Mouse (Mus musculus) liver, embryonic 14.5 days (tissue): ENCODE results near the gene Psma4. TPM values are rescaled to one million over a fixed set of nuclear protein-coding genes. Genes with fewer than 3 reads are reported as not detected.

ENCODE experiments used
- ATAC-seq: fragments of 200-750 bp; cut with Nextera tagmentation; 2 replicates; pipeline ENCODE4 v1.8.0; 2017; ENCODE audit warnings: moderate number of reproducible peaks, mild to moderate bottlenecking, moderate library complexity; ENCODE audit not compliant: insufficient read depth
- DNase-seq, 3 experiments: peaks; one replicate each; pipeline ENCODE4 v3.0.0-alpha.2; 2012 to 2013; ENCODE audit warnings: low read depth in 3 of 3, low spot score in 3 of 3
- H3K27ac ChIP-seq: fragments of 300-500 bp; sonication (generic); 2 replicates; pipeline ENCODE4 v1.5.1; 2014; ENCODE audit warnings: moderate library complexity, mild to moderate bottlenecking, control low read depth, inconsistent platforms
- H3K27me3 ChIP-seq: fragments of 300-500 bp; sonication (generic); 2 replicates; pipeline ENCODE4 v1.6.1; 2014; ENCODE audit warnings: mild to moderate bottlenecking, low read length, moderate library complexity; ENCODE audit not compliant: control insufficient read depth, insufficient read depth
- H3K36me3 ChIP-seq: fragments of 300-500 bp; sonication (generic); replicated peaks from 2 replicates; pipeline ENCODE4 v1.6.1; 2014; ENCODE audit warnings: low read depth; ENCODE audit not compliant: control insufficient read depth, insufficient read depth
- H3K4me1 ChIP-seq, 2 experiments: fragments of 200-500 bp in 1 of 2; fragments of 300-500 bp in 1 of 2; sonication (generic) in 1 of 2; replicated peaks; 2 replicates each; pipeline ENCODE4 v1.6.1; 2012 to 2014; ENCODE audit warnings: antibody characterized with exemption in 1 of 2, inconsistent platforms in 1 of 2, low read length in 1 of 2; ENCODE audit not compliant: control insufficient read depth in 2 of 2, insufficient read depth in 2 of 2
- H3K4me2 ChIP-seq: fragments of 300-500 bp; sonication (generic); 2 replicates; pipeline ENCODE4 v1.6.1; 2014; ENCODE audit warnings: low read depth, mild to moderate bottlenecking, control low read depth, moderate library complexity
- H3K4me3 ChIP-seq, 2 experiments: fragments of 200-500 bp in 1 of 2; fragments of 300-500 bp in 1 of 2; sonication (generic) in 1 of 2; 2 replicates each; pipeline ENCODE4 v1.5.1; 2012 to 2014; ENCODE audit warnings: low read depth in 2 of 2, low read length in 2 of 2, mild to moderate bottlenecking in 2 of 2, control low read depth in 1 of 2, inconsistent platforms in 1 of 2, moderate library complexity in 1 of 2; ENCODE audit not compliant: insufficient read depth in 1 of 2
- H3K9ac ChIP-seq: fragments of 300-500 bp; sonication (generic); replicated peaks from 2 replicates; pipeline ENCODE4 v1.6.1; 2014; ENCODE audit warnings: mild to moderate bottlenecking, control low read depth, moderate library complexity
- H3K9me3 ChIP-seq: fragments of 300-500 bp; sonication (generic); 2 replicates; pipeline ENCODE4 v1.6.1; 2016; ENCODE audit warnings: low read length, mixed read lengths; ENCODE audit not compliant: control insufficient read depth
- CTCF ChIP-seq: IDR thresholded peaks from 2 replicates; pipeline ENCODE4 v1.5.1; 2016; ENCODE audit warnings: antibody characterized with exemption, low read depth, control low read depth
- EP300 ChIP-seq: IDR thresholded peaks from 2 replicates; pipeline ENCODE4 v1.6.1; 2016; ENCODE audit warnings: antibody characterized with exemption, low read depth
- WGBS: fragments of 180-500 bp; shearing (Covaris S2); extraction: QIAGEN DNeasy Blood & Tissue Kit; methylation state at CpG from one replicate; pipeline ENCODE4 v1.1.7; 2014; ENCODE audit not compliant: insufficient replicate concordance; 5-methylcytosine and 5-hydroxymethylcytosine counted together
- polyA plus RNA-seq, 2 experiments: library from polyadenylated mRNA; depleted of rRNA in 1 of 2; stranded (reverse) in 1 of 2; unstranded in 1 of 2; fragments of >200 nt; fragmentation: Nextera tagmentation in 1 of 2; extraction: Ambion mirVana in 1 of 2; gene quantifications; 2 replicates each; pipeline versions ENCODE4 v1.2.1 to v1.2.3; 2012 to 2014

Gene Psma4
- polyA plus RNA-seq, 2 experiments, result 91.1 to 170 TPM

DNA sequence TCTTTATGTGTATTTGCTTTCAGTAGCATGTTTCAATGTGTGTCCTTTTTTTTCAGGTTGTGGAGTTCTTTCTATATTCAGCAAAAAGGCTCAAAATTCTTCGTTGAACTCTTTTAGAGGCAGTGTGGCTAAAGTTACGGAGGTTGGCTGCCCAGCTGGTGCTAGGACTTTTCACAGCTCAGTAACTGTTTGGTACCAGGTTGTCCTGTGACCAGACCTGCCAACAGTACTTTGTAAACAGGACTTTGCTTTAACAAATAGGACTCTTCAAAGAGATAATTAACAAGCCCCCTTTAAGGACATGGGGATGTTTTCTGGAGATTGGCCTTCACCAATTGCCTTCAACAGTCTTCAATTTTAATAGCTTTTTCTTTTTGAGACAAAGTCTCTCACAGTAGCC, 32.4 kb upstream of the Psma4 start:
- 49% methylated on average over 2 of the region's 2 CpGs for WGBS
- H3K4me2 ChIP-seq, result peak overlapping the region; percentile 59
- H3K27ac ChIP-seq, result no peak overlapping the region
- no peaks in the 10 kb centered on the region for H3K27me3 ChIP-seq
- H3K9me3 ChIP-seq, result no peaks in the 10 kb centered on the region
- 0 out of 4 replicates have a peak overlapping the region, but pooled peaks of 1 of the 2 experiments have one; percentile 48 for H3K4me3 ChIP-seq
- DNase-seq (no peak), ATAC-seq (no peak)
- H3K4me1 ChIP-seq, result 0 out of 4 replicates have a peak, but pooled peaks cover 0 to 2% of the 10 kb centered on the region in 2 experiments
- H3K9ac ChIP-seq, result no peak overlapping the region
- TF ChIP-seq EP300 (no peak), CTCF (no peak)
- no peaks in the 10 kb centered on the region for H3K36me3 ChIP-seq

DNA sequence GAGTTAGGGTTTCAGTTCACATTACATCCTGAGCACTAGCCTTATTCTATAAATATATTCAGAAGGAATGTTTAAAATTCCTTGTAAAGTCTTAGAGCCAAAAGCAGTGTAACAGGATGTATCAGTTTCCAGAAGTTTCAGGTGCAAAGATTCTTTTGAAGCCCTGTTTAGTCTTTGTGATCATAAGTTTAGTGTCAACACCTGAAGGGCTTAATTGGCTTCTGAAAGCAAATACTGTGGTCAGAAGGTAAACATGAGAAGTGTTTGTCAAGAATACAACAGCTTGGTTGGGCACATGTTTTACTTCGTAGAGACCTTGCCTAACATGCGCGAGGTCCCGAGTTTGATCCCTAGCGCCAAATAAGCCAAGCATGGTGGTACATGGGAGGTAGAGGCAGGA, 31.8 kb upstream of the Psma4 start:
- H3K9me3 ChIP-seq, result no peaks in the 10 kb centered on the region
- H3K4me2 ChIP-seq, result no peak overlapping the region
- H3K27ac ChIP-seq, result no peak overlapping the region
- 0 out of 4 replicates have a peak, but pooled peaks cover 0 to 2% of the 10 kb centered on the region in 2 experiments for H3K4me1 ChIP-seq
- H3K9ac ChIP-seq, result no peak overlapping the region
- no peaks in the 10 kb centered on the region for H3K36me3 ChIP-seq
- no peak overlapping the region for H3K4me3 ChIP-seq
- ATAC-seq (no peak), DNase-seq (no peak)
- WGBS, result 77% methylated on average over 5 of the region's 5 CpGs
- TF ChIP-seq CTCF, result no peak
- H3K27me3 ChIP-seq, result no peaks in the 10 kb centered on the region

DNA sequence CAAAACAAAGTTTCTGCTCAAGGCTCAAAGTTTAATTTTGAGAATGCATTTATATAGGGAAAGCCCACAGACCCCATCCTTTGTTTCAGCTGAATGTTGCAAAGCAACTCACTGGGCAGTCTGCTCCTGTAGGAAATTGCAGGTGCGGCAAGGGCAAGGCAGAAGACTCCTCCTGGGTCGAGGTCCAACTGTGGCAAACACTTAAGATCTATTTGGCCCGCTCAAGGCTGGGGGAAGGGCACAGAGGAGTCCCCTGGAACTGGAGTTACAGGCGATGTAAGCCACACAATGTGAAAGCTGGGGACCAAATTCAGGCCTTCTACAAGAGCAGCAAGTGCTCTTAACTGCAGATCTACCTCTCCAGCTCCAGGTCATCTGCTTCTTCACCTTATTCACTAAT, 30.6 kb upstream of the Psma4 start:
- TF ChIP-seq CTCF, result no peak
- no peak for TF ChIP-seq EP300
- DNase-seq (no peak), ATAC-seq (no peak)
- H3K4me1 ChIP-seq, result 0 out of 4 replicates have a peak, but pooled peaks cover 0 to 2% of the 10 kb centered on the region in 2 experiments
- no peaks in the 10 kb centered on the region for H3K36me3 ChIP-seq
- H3K4me2 ChIP-seq, result no peak overlapping the region
- WGBS, result 45% methylated on average over 4 of the region's 4 CpGs
- H3K9me3 ChIP-seq, result no peaks in the 10 kb centered on the region
- no peak overlapping the region for H3K27ac ChIP-seq
- no peaks in the 10 kb centered on the region for H3K27me3 ChIP-seq
- H3K4me3 ChIP-seq, result no peak overlapping the region
- H3K9ac ChIP-seq, result no peak overlapping the region

DNA sequence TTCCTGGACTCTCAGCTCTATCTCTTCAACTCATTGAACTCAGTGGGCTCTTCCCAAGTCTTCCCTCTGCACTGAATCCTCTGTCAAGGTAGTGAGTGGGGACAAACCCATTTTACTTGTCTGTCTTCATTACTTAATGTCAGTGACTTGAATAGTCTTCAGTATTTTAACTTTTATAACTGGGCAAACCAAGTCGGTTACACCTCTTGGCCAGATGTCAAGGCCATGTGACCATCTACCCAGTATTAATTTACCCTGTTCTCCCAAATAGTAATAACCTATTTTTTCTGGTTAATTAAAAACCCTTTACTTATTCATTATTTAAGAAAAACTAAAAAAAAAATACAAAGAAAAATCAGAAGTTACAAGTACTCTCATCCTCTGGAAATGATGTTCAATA, 19.8 kb upstream of the Psma4 start:
- no peaks in the 10 kb centered on the region for H3K4me1 ChIP-seq
- no peaks in the 10 kb centered on the region for H3K9me3 ChIP-seq
- DNase-seq (no peak), ATAC-seq (no peak)
- no peak for TF ChIP-seq EP300
- no peak for TF ChIP-seq CTCF
- H3K9ac ChIP-seq, result no peak overlapping the region
- H3K4me2 ChIP-seq, result no peak overlapping the region
- H3K27ac ChIP-seq, result no peak overlapping the region
- WGBS, result 54% methylated on average over 1 of the region's 1 CpGs
- H3K4me3 ChIP-seq, result no peak overlapping the region
- H3K27me3 ChIP-seq, result no peaks in the 10 kb centered on the region
- no peaks in the 10 kb centered on the region for H3K36me3 ChIP-seq

DNA sequence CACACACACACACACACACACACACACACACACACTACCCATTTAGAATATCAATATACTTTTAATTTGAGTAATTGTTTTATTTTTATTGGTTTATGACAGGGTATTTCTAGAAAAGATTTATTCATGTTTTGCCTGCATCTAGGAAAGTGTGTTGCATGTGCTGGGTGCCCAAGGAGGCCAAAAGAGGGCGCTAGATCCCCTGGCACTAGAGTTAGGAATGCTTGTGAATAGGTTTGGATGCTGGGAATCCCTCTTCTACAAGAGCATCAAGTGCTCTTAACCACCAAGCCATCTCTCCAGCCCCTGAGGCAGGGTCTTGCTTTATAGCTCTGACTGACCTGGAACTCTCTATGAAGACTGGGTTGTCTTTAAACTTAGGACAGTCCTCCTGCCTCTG, 18.8 kb upstream of the Psma4 start:
- 0% methylated on average over 1 of the region's 1 CpGs for WGBS
- Histone ChIP-seq H3K36me3 (no peaks in the 10 kb centered on the region), H3K4me1 (no peaks in the 10 kb centered on the region), H3K9me3 (no peaks in the 10 kb centered on the region), H3K4me3 (no peak overlapping the region), H3K4me2 (no peak overlapping the region), H3K27ac (no peak overlapping the region), H3K27me3 (no peaks in the 10 kb centered on the region), H3K9ac (no peak overlapping the region)
- TF ChIP-seq CTCF, result peak; percentile 51
- TF ChIP-seq EP300, result no peak
- ATAC-seq, result no peak
- DNase-seq, result no peak
